Mouse (Mus musculus) 416B (cell line): Measurements from ENCODE around the gene Dna2.

Experiments used
- DNase-seq: peaks from one replicate; pipeline ENCODE4 v3.0.0; 2011; ENCODE audit warnings: low read depth

The Dna2 gene

GRCm38 (mm10) chr10:62980039-62980954, 33.5 kb downstream of the Dna2 start, which contains the start of gene Rufy2:
Gene Rufy2 (plus strand): TSS chr10:62980223.
- peak; percentile 55 for DNase-seq

GRCm38 (mm10) chr10:62984072-62984471, 37.2 kb downstream of the Dna2 start:
- no peak for DNase-seq

GRCm38 (mm10) chr10:62984495-62984894, 37.7 kb downstream of the Dna2 start:
- no peak for DNase-seq

GRCm38 (mm10) chr10:62987341-62987740, 40.5 kb downstream of the Dna2 start:
- DNase-seq, result peak; percentile 50

GRCm38 (mm10) chr10:62990636-62991035, 43.8 kb downstream of the Dna2 start:
- DNase-seq, result no peak

GRCm38 (mm10) chr10:62993991-62994390, 47.2 kb downstream of the Dna2 start:
- no peak for DNase-seq

- DNase-seq, result no peak
Observed at GRCm38 (mm10) chr10:63000584-63000983, 53.8 kb downstream of the Dna2 start.

GRCm38 (mm10) chr10:63003252-63003651, 56.4 kb downstream of the Dna2 start:
- DNase-seq, result no peak

GRCm38 (mm10) chr10:63004556-63004955, 57.7 kb downstream of the Dna2 start:
- no peak for DNase-seq

GRCm38 (mm10) chr10:63008193-63008592, 61.4 kb downstream of the Dna2 start:
- peak; percentile 63 for DNase-seq

- peak; percentile 51 for DNase-seq
Observed at GRCm38 (mm10) chr10:63010268-63010667, 63.4 kb downstream of the Dna2 start.

GRCm38 (mm10) chr10:63011556-63011955, 64.7 kb downstream of the Dna2 start:
- no peak for DNase-seq

- no peak for DNase-seq
Observed at GRCm38 (mm10) chr10:63013476-63013875, 66.7 kb downstream of the Dna2 start.

- DNase-seq, result no peak
Observed at GRCm38 (mm10) chr10:63014168-63014567, 67.3 kb downstream of the Dna2 start.

GRCm38 (mm10) chr10:63019304-63019703, 72.5 kb downstream of the Dna2 start:
- no peak for DNase-seq

GRCm38 (mm10) chr10:63021702-63022101, 74.9 kb downstream of the Dna2 start:
- DNase-seq, result peak; percentile 45

GRCm38 (mm10) chr10:63022541-63023120, 75.8 kb downstream of the Dna2 start:
- peak; percentile 31 for DNase-seq

- peak; percentile 52 for DNase-seq
Observed at GRCm38 (mm10) chr10:63023121-63023748, 76.4 kb downstream of the Dna2 start.
